Mouse (Mus musculus) embryonic facial prominence, embryonic 11.5 days (tissue): ENCODE results near the gene Afp. TPM values are rescaled to one million over a fixed set of nuclear protein-coding genes. Genes with fewer than 3 reads are reported as not detected.

Experiments used
- polyA plus RNA-seq: library from polyadenylated mRNA; unstranded; fragments of >200 nt; fragmentation: Nextera tagmentation; extraction: Ambion mirVana; gene quantifications from 2 replicates; pipeline ENCODE4 v1.2.1, GENCODE M21; 2014

Afp gene
- polyA plus RNA-seq, 1 experiment from 2014 or later, result 3.9 TPM

Other genes with a start within 250 kb of the Afp start
- 27.8 and 28.8 TPM in 2 replicates for gene Ankrd17, start 124.2 kb upstream of the Afp start, polyA plus RNA-seq
- gene Gm9958, start 123.5 kb upstream of the Afp start, polyA plus RNA-seq, result 6.5 and 8.4 TPM in 2 replicates
- 0.20 and 1.3 TPM in 2 replicates for gene Alb, start 29.8 kb upstream of the Afp start, polyA plus RNA-seq
- not detected in 2 replicates for gene Afm, start 28.2 kb downstream of the Afp start, polyA plus RNA-seq
- gene 5830473C10Rik, start 70.4 kb downstream of the Afp start, polyA plus RNA-seq, result not detected in 2 replicates
- 0.29 and 0.61 TPM in 2 replicates for gene Rassf6, start 149.9 kb downstream of the Afp start, polyA plus RNA-seq